ENCODE assay signal across 8 mouse cellular contexts in the genomic region with DNA sequence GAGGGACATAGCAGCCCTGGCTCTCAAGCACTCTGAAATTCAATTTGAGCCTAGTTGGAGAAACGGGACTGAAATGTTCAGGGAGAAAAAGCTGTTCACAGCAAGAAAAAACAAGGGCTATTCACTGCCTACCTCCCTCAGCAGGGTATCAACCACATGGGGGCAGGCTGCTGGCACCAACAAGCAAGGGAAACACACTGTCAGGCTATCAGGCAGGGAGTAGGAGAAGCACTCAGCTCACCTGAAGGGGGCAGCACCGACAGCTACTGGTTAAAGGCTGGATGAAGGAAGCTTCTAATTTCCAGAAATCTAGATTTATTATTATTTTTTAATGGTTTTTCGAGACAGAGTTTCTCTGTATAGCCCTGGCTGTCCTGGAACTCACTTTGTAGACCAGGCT.
DNase-seq lines count a peak whose midpoint lies in the region; ATAC-seq and TF ChIP-seq lines count a peak whose summit lies in the region.

No protein-coding gene starts in this region.

- peak; percentile 99 for TF ChIP-seq CTCF in ES-Bruce4 (IDR thresholded peaks at IDR 0.05; ENCODE audit: low read depth, low read length)
- peak; percentile 81 for TF ChIP-seq CTCF in lung, postnatal 0 days (IDR thresholded peaks at IDR 0.05)

- WGBS in kidney, embryonic 15.5 days = 54% methylated on average over 3 of the region's 3 CpGs
- 52% methylated on average over 3 of the region's 3 CpGs for WGBS in lung, postnatal 0 days
- WGBS in forebrain, embryonic 14.5 days = 46% methylated on average over 3 of the region's 3 CpGs

- H3K27ac ChIP-seq in kidney, embryonic 15.5 days = no peak overlapping the region
- H3K27ac ChIP-seq in ES-Bruce4 (ENCODE audit: insufficient read depth, low read length) = no peak overlapping the region
- no peak overlapping the region for H3K27ac ChIP-seq in lung, postnatal 0 days (ENCODE audit: low read length)
- H3K27ac ChIP-seq in forebrain, embryonic 14.5 days (ENCODE audit: low read depth, low read length) = no peak overlapping the region

- peak; percentile 37; the same call in 1 of the 2 replicates for TF ChIP-seq EP300 in ES-Bruce4 (IDR thresholded peaks at IDR 0.05; ENCODE audit: insufficient read depth, low read depth, low read length)
- no peak for TF ChIP-seq EP300 in lung, postnatal 0 days (IDR thresholded peaks at IDR 0.05)

- no peak overlapping the region for H3K9ac ChIP-seq in kidney, embryonic 15.5 days
- no peak overlapping the region for H3K9ac ChIP-seq in ES-Bruce4 (ENCODE audit: low read depth, poor library complexity, severe bottlenecking)
- no peak overlapping the region for H3K9ac ChIP-seq in lung, postnatal 0 days (replicated peaks; ENCODE audit: low read depth)
- no peak overlapping the region for H3K9ac ChIP-seq in forebrain, embryonic 14.5 days (ENCODE audit: low read length)

- H3K4me2 ChIP-seq in kidney, embryonic 15.5 days = no peak overlapping the region
- H3K4me2 ChIP-seq in lung, postnatal 0 days (replicated peaks; ENCODE audit: low read depth, low read length) = no peak overlapping the region
- H3K4me2 ChIP-seq in forebrain, embryonic 14.5 days (ENCODE audit: low read length) = no peak overlapping the region

- H3K9me3 ChIP-seq in kidney, embryonic 15.5 days (replicated peaks) = no peaks in the 10 kb centered on the region
- H3K9me3 ChIP-seq in ES-Bruce4 (replicated peaks; ENCODE audit: control insufficient read depth, insufficient read depth, low read length, poor library complexity, severe bottlenecking) = no peaks in the 10 kb centered on the region; the same call in 1 of the 2 replicates
- no peaks in the 10 kb centered on the region for H3K9me3 ChIP-seq in lung, postnatal 0 days (ENCODE audit: low read length)
- no peaks in the 10 kb centered on the region for H3K9me3 ChIP-seq in forebrain, embryonic 14.5 days (replicated peaks; ENCODE audit: control insufficient read depth, low read length)

- H3K4me3 ChIP-seq in kidney, embryonic 15.5 days (replicated peaks) = no peak overlapping the region
- no peak overlapping the region for H3K4me3 ChIP-seq in ES-Bruce4 (ENCODE audit: low read depth, low read length)
- no peak overlapping the region for H3K4me3 ChIP-seq in lung, postnatal 0 days (ENCODE audit: low read depth, low read length)
- no peak overlapping the region for H3K4me3 ChIP-seq in forebrain, embryonic 14.5 days (ENCODE audit: low read depth, low read length)

- no peaks in the 10 kb centered on the region for H3K36me3 ChIP-seq in kidney, embryonic 15.5 days
- no peaks in the 10 kb centered on the region; the same call in 1 of the 2 replicates for H3K36me3 ChIP-seq in ES-Bruce4 (ENCODE audit: control insufficient read depth, insufficient read depth, low read length, poor library complexity, severe bottlenecking)
- H3K36me3 ChIP-seq in lung, postnatal 0 days (ENCODE audit: insufficient read depth, low read length) = no peaks in the 10 kb centered on the region
- H3K36me3 ChIP-seq in forebrain, embryonic 14.5 days (ENCODE audit: control insufficient read depth, insufficient read depth, low read length) = no peaks in the 10 kb centered on the region

- DNase-seq in kidney, adult 18-20 months = peak; percentile 72
- DNase-seq in brain, adult 2 months (ENCODE audit: low read depth, low spot score) = peak; percentile 73
- DNase-seq in gastrocnemius, postnatal 10 days = peak; percentile 46
- peak; percentile 76 for DNase-seq in lung, postnatal 0 days (ENCODE audit: low spot score)
- no peak for DNase-seq in retina, postnatal 1 day
- no peak for DNase-seq in forebrain, embryonic 14.5 days (ENCODE audit: low spot score)

- TF ChIP-seq POLR2A in ES-Bruce4 (IDR thresholded peaks at IDR 0.05; ENCODE audit: insufficient read depth, low read length) = no peak

- H3K27me3 ChIP-seq in kidney, embryonic 15.5 days = no peaks in the 10 kb centered on the region
- no peaks in the 10 kb centered on the region for H3K27me3 ChIP-seq in ES-Bruce4 (ENCODE audit: control insufficient read depth, insufficient read depth, low read length, poor library complexity, severe bottlenecking)
- H3K27me3 ChIP-seq in lung, postnatal 0 days (replicated peaks; ENCODE audit: insufficient read depth, low read length) = no peaks in the 10 kb centered on the region
- H3K27me3 ChIP-seq in forebrain, embryonic 14.5 days (replicated peaks; ENCODE audit: control insufficient read depth, insufficient read depth, low read length) = no peaks in the 10 kb centered on the region

- ATAC-seq in kidney, embryonic 15.5 days (replicated peaks; ENCODE audit: low FRiP score) = no peak
- 0 out of 2 replicates have a peak, but pooled peaks have one; percentile 55 for ATAC-seq in lung, postnatal 0 days
- no peak for ATAC-seq in forebrain, embryonic 14.5 days

- no peaks in the 10 kb centered on the region for H3K4me1 ChIP-seq in kidney, embryonic 15.5 days
- H3K4me1 ChIP-seq in ES-Bruce4 (ENCODE audit: control insufficient read depth, insufficient read depth, low read length) = peaks cover 2% of the 10 kb centered on the region
- no peaks in the 10 kb centered on the region for H3K4me1 ChIP-seq in lung, postnatal 0 days (ENCODE audit: insufficient read depth, low read depth, low read length)
- no peaks in the 10 kb centered on the region for H3K4me1 ChIP-seq in forebrain, embryonic 14.5 days (ENCODE audit: control insufficient read depth, insufficient read depth, low read length)

Comparison
In these comparisons a context has a peak if more than half of its experiments do, and no peak if none do; other contexts are left out.
1. DNase-seq: peak in kidney, adult 18-20 months (single experiment), brain, adult 2 months (single experiment), gastrocnemius, postnatal 10 days (single experiment) and lung, postnatal 0 days (single experiment); none in retina, postnatal 1 day (single experiment) and forebrain, embryonic 14.5 days (single experiment).